Mouse (Mus musculus): Measurements from ENCODE around the gene Mzf1. TPM values are rescaled to one million over a fixed set of nuclear protein-coding genes. Genes with fewer than 3 reads are reported as not detected.

The Mzf1 gene
- polyA plus RNA-seq, 1 experiment from 2014 or later, result 2.5 TPM

DNA sequence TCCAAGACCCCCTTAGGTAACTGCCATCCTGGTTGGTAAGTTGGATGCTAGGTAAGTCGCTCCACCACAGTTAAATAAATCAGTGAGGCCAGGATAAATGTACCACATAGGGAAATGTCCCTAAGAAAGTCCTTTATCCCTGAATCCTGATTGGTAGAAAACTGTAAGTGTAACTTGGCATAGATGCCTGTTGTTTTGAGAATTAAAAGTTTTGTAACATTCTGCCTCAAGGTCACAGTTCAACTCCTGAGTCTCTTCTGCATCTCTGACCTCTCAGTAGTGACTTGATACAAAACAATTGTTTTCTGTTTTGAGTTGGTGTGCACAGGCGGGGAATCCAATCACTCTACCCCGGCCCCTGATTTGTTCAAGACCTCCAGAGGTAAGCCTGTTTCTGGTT is 55.7 kb downstream of the Mzf1 start, which contains the start of gene Trim28:
Gene Trim28 (plus strand): TSS at position 264 of the 400 bp plus-strand sequence.
- WGBS, result 74% methylated on average over 3 of the region's 3 CpGs
- Histone ChIP-seq H3K27ac (ENCODE audit: low read length) (no peak within 1 kb of the TSS), H3K4me3 (replicated peaks; ENCODE audit: low read length) (no peak within 1 kb of the TSS), H3K9me3 (replicated peaks; ENCODE audit: control insufficient read depth, low read length) (no peaks in the 10 kb centered on the region), H3K9ac (ENCODE audit: low read length) (no peak within 1 kb of the TSS), H3K4me1 (ENCODE audit: control insufficient read depth, insufficient read depth, low read length) (no peaks in the 10 kb centered on the region), H3K4me2 (ENCODE audit: low read depth, low read length) (no peak within 1 kb of the TSS), H3K36me3 (ENCODE audit: control insufficient read depth, insufficient read depth, low read length) (no peaks in the 10 kb centered on the region), H3K27me3 (ENCODE audit: control insufficient read depth, insufficient read depth, low read length) (no peaks in the 10 kb centered on the region)
- ATAC-seq (ENCODE audit: insufficient read depth, low FRiP score), result no peak

DNA sequence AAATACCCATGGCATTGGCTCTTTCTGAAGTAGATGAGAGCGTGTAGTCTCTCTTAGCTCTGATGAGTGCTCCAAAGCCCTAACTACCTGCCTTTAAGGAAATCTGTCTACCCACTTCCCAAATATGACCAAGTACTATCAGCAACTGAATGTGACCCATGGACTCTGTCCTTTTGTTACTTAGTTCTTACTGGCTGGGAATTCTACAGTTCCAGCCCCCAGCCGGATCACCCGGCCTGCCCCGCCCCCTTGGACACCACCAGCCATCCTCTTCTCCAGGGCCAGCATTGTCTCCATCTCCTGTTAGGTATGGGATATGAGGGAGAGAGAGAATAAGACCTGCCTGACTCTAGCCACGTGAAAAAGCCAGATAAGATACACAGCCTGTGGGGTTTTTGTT is 56.5 kb downstream of the Mzf1 start, which contains the start of gene Slc27a5:
Gene Slc27a5 (minus strand): TSS at position 140 of the 400 bp plus-strand sequence.
- Histone ChIP-seq H3K9me3 (replicated peaks; ENCODE audit: control insufficient read depth, low read length) (no peaks in the 10 kb centered on the region), H3K9ac (ENCODE audit: low read length) (no peak within 1 kb of the TSS), H3K36me3 (ENCODE audit: control insufficient read depth, insufficient read depth, low read length) (no peaks in the 10 kb centered on the region), H3K4me3 (replicated peaks; ENCODE audit: low read length) (no peak within 1 kb of the TSS), H3K4me1 (ENCODE audit: control insufficient read depth, insufficient read depth, low read length) (no peaks in the 10 kb centered on the region), H3K27me3 (ENCODE audit: control insufficient read depth, insufficient read depth, low read length) (no peaks in the 10 kb centered on the region), H3K4me2 (ENCODE audit: low read depth, low read length) (no peak within 1 kb of the TSS), H3K27ac (ENCODE audit: low read length) (no peak within 1 kb of the TSS)
- ATAC-seq (ENCODE audit: insufficient read depth, low FRiP score), result no peak
- WGBS, result 77% methylated on average over 5 of the region's 5 CpGs

DNA sequence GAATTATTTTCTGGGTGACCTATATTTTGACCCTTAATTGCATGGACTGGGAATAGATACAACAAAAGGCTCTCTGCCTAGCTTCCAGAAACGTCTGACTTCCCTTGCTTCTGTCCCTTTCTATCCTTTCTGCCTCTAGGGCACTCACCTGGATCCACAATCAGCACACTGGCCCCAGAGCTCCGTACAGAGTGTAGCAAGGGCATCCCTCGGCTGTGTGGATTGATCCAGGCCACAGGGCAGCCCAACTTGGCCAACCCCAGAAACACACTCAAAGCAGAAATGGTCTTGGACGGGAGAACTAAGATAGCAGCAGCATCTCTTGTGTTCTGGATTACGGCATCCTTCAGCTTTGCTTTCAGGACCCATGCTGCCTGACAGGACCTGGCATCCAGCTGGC is 57.3 kb downstream of the Mzf1 start:
- no peaks in the 10 kb centered on the region for H3K27me3 ChIP-seq (ENCODE audit: control insufficient read depth, insufficient read depth, low read length)
- 71% methylated on average over 5 of the region's 5 CpGs for WGBS
- no peak for ATAC-seq (ENCODE audit: insufficient read depth, low FRiP score)

DNA sequence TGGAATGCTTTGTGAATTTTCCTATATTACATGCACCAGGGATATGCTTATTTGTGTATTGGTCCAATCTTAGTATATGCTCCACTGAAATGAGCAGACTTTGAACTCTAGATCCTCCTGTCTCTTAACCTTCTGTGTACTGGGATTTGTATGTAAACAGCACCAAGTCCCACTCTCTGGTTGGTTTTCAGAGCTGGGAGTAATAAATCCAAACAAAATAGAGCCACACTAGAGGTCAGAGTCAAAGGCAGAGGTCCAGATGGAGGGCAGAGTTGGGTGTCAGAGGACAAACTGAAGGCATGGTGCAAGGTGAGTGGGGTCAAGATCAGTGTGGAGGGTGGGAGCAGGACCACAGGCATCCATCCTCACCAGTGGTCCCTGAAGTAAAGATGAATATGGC is 58.7 kb downstream of the Mzf1 start:
- no peak for ATAC-seq (ENCODE audit: insufficient read depth, low FRiP score)
- H3K27me3 ChIP-seq (ENCODE audit: control insufficient read depth, insufficient read depth, low read length), result no peaks in the 10 kb centered on the region
- H3K27ac ChIP-seq (ENCODE audit: low read length), result no peak overlapping the region
- no peaks in the 10 kb centered on the region for H3K36me3 ChIP-seq (ENCODE audit: control insufficient read depth, insufficient read depth, low read length)
- no peak overlapping the region for H3K4me2 ChIP-seq (ENCODE audit: low read depth, low read length)
- H3K4me1 ChIP-seq (ENCODE audit: control insufficient read depth, insufficient read depth, low read length), result no peaks in the 10 kb centered on the region
- H3K9me3 ChIP-seq (replicated peaks; ENCODE audit: control insufficient read depth, low read length), result no peaks in the 10 kb centered on the region
- no peak overlapping the region for H3K4me3 ChIP-seq (replicated peaks; ENCODE audit: low read length)
- H3K9ac ChIP-seq (ENCODE audit: low read length), result no peak overlapping the region

More for the DNA sequence above, 57.3 kb downstream of the Mzf1 start:
- H3K27ac ChIP-seq (ENCODE audit: low read length), result no peak overlapping the region
- no peak overlapping the region for H3K4me3 ChIP-seq (replicated peaks; ENCODE audit: low read length)
- H3K9me3 ChIP-seq (replicated peaks; ENCODE audit: control insufficient read depth, low read length), result no peaks in the 10 kb centered on the region
- no peaks in the 10 kb centered on the region for H3K36me3 ChIP-seq (ENCODE audit: control insufficient read depth, insufficient read depth, low read length)
- no peaks in the 10 kb centered on the region for H3K4me1 ChIP-seq (ENCODE audit: control insufficient read depth, insufficient read depth, low read length)
- H3K4me2 ChIP-seq (ENCODE audit: low read depth, low read length), result no peak overlapping the region
- no peak overlapping the region for H3K9ac ChIP-seq (ENCODE audit: low read length)

DNA sequence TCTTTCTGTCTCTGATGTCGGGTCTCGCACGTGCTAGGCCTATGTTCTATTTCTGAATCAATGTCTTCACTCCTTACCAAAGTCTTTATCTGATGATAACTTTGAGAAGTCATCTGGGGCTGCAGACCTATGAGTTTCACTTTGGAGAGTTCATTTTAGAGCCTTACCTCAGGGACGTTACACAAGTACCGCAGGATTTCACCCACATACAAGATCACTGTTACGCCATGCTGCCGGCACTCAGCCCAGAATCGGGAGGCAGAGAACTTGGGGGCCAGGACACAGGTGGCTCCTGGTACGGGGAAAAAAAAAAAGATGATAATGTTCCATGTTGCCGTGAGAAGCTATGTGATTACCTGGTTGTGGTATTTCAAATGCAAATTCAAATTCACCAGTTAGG is 61.4 kb downstream of the Mzf1 start:
- WGBS, result 86% methylated on average over 10 of the region's 10 CpGs
- Histone ChIP-seq H3K27me3 (ENCODE audit: control insufficient read depth, insufficient read depth, low read length) (no peaks in the 10 kb centered on the region), H3K4me2 (ENCODE audit: low read depth, low read length) (no peak overlapping the region), H3K4me3 (replicated peaks; ENCODE audit: low read length) (no peak overlapping the region), H3K9ac (ENCODE audit: low read length) (no peak overlapping the region), H3K9me3 (replicated peaks; ENCODE audit: control insufficient read depth, low read length) (no peaks in the 10 kb centered on the region), H3K36me3 (ENCODE audit: control insufficient read depth, insufficient read depth, low read length) (no peaks in the 10 kb centered on the region), H3K27ac (ENCODE audit: low read length) (no peak overlapping the region), H3K4me1 (ENCODE audit: control insufficient read depth, insufficient read depth, low read length) (no peaks in the 10 kb centered on the region)
- ATAC-seq (ENCODE audit: insufficient read depth, low FRiP score), result no peak

Other genes with a start within 250 kb of the Mzf1 start
- gene Zfp329, start 235.9 kb downstream of the Mzf1 start, polyA plus RNA-seq (2015; fragmentation: Nextera tagmentation; extraction: Ambion mirVana), result 13.8 and 14.5 TPM in 2 replicates
- gene Zfp110, start 220.0 kb downstream of the Mzf1 start, polyA plus RNA-seq (2015; fragmentation: Nextera tagmentation; extraction: Ambion mirVana), result 36.0 and 38.7 TPM in 2 replicates
- gene Zfp128, start 173.6 kb downstream of the Mzf1 start, polyA plus RNA-seq (2015; fragmentation: Nextera tagmentation; extraction: Ambion mirVana), result 3.3 and 3.7 TPM in 2 replicates
- 14.1 and 14.8 TPM in 2 replicates for gene Zscan22, start 156.9 kb downstream of the Mzf1 start, polyA plus RNA-seq (2015; fragmentation: Nextera tagmentation; extraction: Ambion mirVana)
- 869 and 872 TPM in 2 replicates for gene Rps5, start 132.5 kb downstream of the Mzf1 start, polyA plus RNA-seq (2015; fragmentation: Nextera tagmentation; extraction: Ambion mirVana)
- gene Rnf225, start 127.3 kb downstream of the Mzf1 start, polyA plus RNA-seq (2015; fragmentation: Nextera tagmentation; extraction: Ambion mirVana), result 2.3 and 3.2 TPM in 2 replicates
- 8.3 and 8.8 TPM in 2 replicates for gene Zfp324, start 88.9 kb downstream of the Mzf1 start, polyA plus RNA-seq (2015; fragmentation: Nextera tagmentation; extraction: Ambion mirVana)
- 7.2 and 8.9 TPM in 2 replicates for gene Zfp446, start 76.9 kb downstream of the Mzf1 start, polyA plus RNA-seq (2015; fragmentation: Nextera tagmentation; extraction: Ambion mirVana)
- 0.95 and 1.4 TPM in 2 replicates for gene Slc27a5, start 56.6 kb downstream of the Mzf1 start, polyA plus RNA-seq (2015; fragmentation: Nextera tagmentation; extraction: Ambion mirVana)
- gene Trim28, start 55.6 kb downstream of the Mzf1 start, polyA plus RNA-seq (2015; fragmentation: Nextera tagmentation; extraction: Ambion mirVana), result 122 and 130 TPM in 2 replicates
- gene Zbtb45, start 44.7 kb downstream of the Mzf1 start, polyA plus RNA-seq (2015; fragmentation: Nextera tagmentation; extraction: Ambion mirVana), result 18.4 and 20.2 TPM in 2 replicates
- 189 and 190 TPM in 2 replicates for gene Chmp2a, start 20.0 kb downstream of the Mzf1 start, polyA plus RNA-seq (2015; fragmentation: Nextera tagmentation; extraction: Ambion mirVana)
- 21.4 and 22.1 TPM in 2 replicates for gene Ube2m, start 16.5 kb downstream of the Mzf1 start, polyA plus RNA-seq (2015; fragmentation: Nextera tagmentation; extraction: Ambion mirVana)
- gene Vmn1r85, start 40.4 kb upstream of the Mzf1 start, polyA plus RNA-seq (2015; fragmentation: Nextera tagmentation; extraction: Ambion mirVana), result not detected in 2 replicates
- not detected in 2 replicates for gene Vmn1r86, start 65.2 kb upstream of the Mzf1 start, polyA plus RNA-seq (2015; fragmentation: Nextera tagmentation; extraction: Ambion mirVana)
- gene Vmn1r87, start 85.4 kb upstream of the Mzf1 start, polyA plus RNA-seq (2015; fragmentation: Nextera tagmentation; extraction: Ambion mirVana), result not detected in 2 replicates
- gene Vmn1r88, start 104.8 kb upstream of the Mzf1 start, polyA plus RNA-seq (2015; fragmentation: Nextera tagmentation; extraction: Ambion mirVana), result not detected in 2 replicates
- gene Vmn1r89, start 158.3 kb upstream of the Mzf1 start, polyA plus RNA-seq (2015; fragmentation: Nextera tagmentation; extraction: Ambion mirVana), result not detected in 2 replicates
- 75.0 and 84.8 TPM in 2 replicates for gene Lig1, start 222.5 kb upstream of the Mzf1 start, polyA plus RNA-seq (2015; fragmentation: Nextera tagmentation; extraction: Ambion mirVana)
- gene Zswim9, start 224.0 kb upstream of the Mzf1 start, polyA plus RNA-seq (2015; fragmentation: Nextera tagmentation; extraction: Ambion mirVana), result 7.6 and 10.1 TPM in 2 replicates